Mouse (Mus musculus): ENCODE data around the gene Dusp1. TPM values are rescaled to one million over a fixed set of nuclear protein-coding genes. Genes with fewer than 3 reads are reported as not detected.

Gene Dusp1
- total RNA-seq, 2 experiments from 2014 or later: 17.2 to 18.9 TPM

DNA sequence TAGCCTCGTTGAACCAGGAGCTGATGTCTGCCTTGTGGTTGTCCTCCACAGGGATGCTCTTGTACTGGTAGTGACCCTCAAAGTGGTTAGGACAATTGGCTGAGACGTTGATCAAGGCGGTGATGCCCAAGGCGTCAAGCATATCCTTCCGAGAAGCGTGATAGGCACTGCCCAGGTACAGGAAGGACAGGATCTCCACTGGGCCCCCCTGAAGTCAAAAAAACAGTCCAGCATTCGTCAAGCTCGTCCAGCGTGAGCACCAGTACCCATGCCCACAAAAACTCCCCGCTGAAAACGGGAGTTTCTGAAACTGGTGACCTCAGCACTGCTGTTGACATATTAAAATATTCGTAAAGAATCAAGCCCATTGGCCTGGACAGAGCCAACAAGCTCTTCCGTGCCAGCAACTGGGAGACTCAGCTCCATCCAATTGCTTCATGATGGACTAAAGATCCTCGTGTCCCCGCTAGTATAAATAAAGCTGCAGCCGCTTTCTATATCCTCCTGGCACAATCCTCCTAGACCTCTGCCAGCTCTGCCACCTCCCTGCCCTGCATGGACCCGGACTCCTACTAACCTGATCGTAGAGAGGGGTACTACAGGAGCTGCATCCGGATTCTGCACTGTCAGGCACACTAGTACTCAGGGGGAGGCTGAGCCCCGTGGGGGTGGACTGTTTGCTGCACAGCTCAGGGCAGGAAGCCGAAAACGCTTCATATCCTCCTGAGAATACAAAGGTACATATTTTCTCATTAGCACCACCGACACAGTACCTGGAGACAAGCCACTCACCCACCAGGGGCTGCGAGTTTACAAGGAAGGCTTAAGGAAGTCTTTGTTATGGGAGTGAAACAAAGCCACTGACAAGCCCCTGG lies 54.7 kb downstream of the Dusp1 start:
- peak; percentile 51 for DNase-seq
- intact Hi-C loops (cut with DNase I): loop anchor here (5.0 kb wide), 1 partner anchor 40 kb away; no protein-coding TSS in a partner anchor

DNA sequence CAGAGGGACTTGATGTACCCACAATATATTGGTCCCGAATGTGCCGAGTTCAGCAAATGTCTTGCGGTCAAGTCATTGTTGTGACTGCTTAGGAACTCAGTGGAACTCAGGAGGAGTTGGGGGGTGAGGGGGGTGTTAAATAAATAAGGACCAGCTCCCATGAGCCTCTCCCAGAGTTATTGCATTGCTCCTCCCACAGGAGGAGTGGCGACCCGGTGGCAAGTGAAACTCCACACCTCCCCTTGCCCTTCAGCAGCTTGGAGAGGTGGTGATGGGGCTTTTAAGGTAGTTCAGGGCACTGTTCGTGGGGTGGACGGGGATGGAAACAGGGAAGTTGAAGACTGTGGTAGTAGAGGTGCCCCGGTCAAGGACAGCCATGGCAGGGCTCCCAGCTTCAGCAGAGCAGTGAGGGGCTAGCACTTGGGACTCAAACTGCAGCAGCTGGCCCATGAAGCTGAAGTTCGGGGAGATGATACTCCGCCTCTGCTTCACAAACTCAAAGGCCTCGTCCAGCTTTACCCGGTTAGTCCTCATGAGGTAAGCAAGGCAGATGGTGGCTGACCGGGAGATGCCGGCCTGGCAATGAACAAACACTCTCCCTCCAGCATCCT lies 55.8 kb downstream of the Dusp1 start:
- intact Hi-C loops (cut with DNase I): loop anchor here (5.0 kb wide), 1 partner anchor 39 kb away; no protein-coding TSS in a partner anchor
- no peak for DNase-seq

DNA sequence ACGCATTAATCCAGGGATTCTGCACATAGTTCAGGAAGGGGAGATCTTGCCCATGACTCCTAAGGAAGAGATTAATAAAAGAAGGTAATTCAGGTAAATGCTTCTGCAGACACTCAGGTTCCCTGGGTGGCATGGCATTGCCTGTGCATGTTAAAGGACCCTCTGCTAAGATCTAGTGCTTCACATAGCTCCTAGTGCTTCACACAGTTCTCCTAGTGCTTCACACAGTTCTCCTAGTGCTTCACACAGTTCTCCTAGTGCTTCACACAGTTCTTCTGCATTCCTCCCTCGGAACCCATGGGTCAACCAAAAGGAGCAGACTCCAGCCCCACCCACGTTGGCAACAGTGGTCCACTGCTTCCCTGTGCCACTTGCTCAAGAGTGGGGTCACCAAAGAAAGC lies 56.7 kb downstream of the Dusp1 start:
- no peak for DNase-seq
- intact Hi-C loops (cut with DNase I): loop anchor here (5.0 kb wide), 1 partner anchor 38 kb away; no protein-coding TSS in a partner anchor

DNA sequence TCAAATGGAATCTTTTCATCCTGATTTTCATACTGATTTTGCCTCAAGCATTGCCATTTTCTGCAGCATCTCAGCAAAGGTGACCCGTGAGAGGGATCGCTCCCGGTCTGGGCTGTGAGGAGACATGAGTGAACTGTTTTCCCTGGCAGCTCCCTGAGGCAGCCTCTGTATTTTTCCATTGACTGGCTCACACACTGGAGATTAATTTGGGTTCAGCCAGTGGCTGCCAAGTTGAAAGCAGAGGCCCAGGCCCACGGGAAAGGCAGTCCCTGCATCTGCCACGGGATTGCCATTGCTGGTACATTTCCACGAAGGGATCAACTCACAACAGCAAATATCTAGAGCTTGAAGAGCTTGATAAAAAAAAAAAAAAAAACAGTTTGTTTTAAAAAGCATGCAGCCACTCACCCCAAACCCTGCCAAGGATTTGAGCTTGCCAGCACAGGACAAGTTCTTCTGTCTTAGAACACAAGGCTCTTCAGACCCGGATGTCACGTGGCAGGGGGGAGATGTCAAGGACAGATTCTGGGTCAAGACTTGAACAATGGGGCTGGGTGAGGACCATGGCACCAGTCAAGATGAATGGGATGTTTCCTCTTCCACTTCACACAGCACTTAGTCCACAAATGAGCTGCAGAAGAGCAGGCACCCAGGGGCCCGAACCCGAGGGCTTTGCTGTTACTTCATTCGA lies 57.8 kb downstream of the Dusp1 start:
- peak; percentile 54 for DNase-seq
- intact Hi-C loops (cut with DNase I): no loop called here

DNA sequence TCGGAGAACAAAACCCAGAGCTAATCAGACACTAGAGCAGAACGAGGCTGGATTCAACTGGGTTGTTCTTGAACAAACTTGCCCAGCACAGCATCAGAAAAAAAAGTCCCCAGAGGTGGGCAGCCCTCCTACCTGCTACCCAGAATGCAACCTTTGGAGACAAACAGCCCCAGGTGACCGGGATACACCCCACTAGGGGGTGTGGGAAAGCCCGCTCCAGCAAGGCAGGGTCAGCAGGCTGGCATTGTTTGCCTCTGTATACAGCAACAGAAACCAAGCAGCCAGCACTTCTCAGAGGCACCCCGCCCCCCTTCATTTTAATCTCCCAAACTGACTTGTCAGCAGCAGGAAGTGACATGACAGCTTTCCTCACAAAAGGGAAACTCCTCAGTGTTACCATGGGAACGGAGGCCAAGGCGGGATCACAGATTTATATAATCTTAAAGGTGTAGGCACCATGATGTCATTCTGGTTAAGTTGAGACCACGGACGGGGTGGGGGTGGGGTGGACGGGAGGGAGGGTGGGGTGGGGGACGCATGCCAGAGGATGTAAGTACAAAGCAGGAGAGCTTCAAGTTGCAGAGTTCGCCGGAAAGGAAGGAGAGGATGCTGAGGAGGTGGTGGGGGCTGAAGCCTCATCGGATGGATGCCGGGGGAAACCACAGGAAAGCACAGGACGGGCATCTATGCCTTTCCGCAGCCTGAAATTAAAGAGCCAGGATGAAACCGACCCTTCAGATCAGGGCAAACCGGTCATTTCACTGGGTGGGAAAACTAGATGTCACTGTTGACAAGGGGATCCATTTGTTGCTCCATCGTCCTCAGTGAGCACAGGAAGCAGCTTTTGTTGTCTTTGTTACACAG lies 58.9 kb downstream of the Dusp1 start:
- intact Hi-C loops (cut with DNase I): no loop called here
- peak; percentile 74 for DNase-seq

DNA sequence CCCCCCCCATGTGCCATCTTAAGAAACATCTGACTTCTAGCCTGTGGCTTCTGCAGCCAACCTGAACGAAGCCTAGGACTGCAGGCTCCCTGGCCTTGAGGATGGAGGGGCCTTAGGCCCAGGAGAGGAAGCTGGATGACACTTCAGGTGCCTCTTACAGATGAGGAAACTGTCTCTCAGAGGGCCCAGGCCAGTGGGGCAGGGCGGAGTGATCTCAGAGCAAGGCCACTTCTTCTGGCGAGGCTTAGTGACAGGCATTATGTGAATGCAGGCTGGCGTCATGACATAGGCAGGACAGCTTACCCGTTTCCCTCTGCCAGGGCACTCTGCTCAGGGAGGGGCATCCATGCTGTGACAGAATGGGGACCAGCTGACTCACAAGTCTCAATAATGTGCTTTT lies 60.1 kb downstream of the Dusp1 start:
- DNase-seq: no peak
- intact Hi-C loops (cut with DNase I): no loop called here

DNA sequence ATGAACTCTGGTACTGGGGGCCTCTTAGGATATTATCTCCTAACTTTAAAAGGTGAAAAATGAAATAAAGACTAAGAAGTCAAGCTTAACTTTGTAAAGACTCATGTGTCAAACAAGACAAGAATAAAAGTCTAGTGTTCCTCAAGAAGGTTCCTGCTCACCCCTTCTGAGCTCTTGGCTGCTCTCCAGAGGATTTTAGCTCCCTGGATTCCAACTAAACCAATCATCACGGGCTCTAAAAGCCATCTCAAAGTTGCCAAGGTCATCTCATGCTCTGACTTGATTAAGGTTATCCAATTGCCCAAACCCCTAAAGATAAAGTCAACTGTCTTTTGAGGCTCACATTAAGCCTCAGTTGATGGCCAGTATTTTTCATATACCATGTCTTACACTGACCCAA lies 63.3 kb downstream of the Dusp1 start:
- no peak for DNase-seq
- intact Hi-C loops (cut with DNase I): no loop called here

DNA sequence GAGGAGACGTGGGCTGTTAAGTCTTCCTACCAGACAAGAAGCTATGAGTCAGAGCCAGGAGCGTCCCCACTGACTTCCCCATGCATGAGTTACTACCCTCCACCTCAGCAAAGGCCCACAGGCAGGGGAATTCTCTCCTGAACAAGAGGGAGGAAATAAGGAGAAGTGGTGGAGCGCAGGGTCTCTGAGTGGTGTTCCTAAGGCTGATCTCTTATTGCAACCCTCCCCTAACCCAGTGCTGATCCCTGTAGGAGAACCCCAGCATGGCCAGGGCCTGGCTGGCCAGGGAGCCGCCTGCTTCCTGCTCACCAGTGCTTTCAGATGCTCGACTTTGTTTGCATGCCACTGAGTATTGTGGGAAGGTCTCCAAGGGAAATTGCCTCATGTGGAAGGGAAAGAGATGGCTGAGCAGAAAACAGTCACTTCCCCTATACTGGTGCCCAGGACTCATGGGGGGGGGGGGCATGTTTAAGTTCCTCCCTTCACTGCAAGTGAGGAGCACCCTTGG lies 64.5 kb downstream of the Dusp1 start:
- intact Hi-C loops (cut with DNase I): no loop called here
- no peak for DNase-seq

DNA sequence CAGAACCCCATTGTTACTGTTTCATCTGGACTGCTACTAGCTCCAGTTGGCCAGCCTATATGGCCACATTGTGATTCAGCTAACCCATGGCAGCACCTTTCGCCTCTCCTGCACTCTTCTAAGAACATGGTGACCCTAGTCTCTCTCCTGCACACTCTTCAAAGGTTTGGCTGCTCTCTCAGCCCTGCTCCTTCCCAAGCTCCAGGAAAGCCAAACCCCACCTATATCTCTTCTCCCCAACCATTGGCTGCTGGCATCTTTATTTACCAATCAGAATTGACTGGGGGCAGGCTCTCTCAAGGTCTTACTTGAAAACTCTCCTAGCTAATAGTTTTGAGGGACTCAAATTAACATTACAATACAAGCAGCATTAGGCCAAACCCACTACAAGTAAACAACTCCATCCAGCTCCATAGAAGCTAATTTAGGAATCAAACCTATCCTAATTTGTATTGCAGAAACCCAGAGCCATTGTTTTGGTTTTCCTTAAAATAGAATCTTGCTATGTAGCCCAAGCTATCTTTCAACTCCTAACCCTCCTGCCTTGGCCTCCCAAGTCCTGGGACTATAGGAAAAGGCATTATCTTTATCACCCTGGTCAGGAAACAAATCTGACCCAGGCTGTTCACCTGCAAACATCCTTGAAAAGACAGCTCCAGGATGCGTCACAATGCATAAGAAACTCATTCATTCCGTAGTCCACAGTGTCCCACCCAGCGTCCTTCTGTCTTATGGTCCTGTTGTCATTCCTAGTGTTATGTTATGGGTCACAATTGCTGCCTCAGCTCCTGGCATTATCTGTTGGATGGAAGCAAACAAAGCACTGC lies 67.1 kb downstream of the Dusp1 start:
- DNase-seq: no peak
- intact Hi-C loops (cut with DNase I): no loop called here

DNA sequence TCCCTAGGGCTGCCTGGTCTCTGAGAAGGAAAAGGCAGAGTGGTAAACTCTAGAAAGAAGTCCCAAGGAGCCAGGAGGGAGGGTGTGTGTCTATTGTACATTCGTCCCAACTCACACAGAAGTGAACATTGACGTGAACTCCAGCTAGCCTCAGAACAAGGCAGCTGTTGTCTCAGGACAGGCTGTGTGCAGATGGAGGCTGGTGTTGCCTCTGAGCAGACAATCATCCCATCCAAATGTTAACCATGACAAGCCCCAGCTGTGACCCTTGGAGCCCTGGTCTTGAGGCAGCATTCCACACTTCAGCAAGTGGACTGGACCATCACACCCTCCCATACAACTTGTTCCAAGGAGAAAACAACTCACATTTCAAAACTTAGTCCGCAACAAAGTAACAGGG lies 69.7 kb downstream of the Dusp1 start:
- no peak for DNase-seq
- intact Hi-C loops (cut with DNase I): no loop called here

DNA sequence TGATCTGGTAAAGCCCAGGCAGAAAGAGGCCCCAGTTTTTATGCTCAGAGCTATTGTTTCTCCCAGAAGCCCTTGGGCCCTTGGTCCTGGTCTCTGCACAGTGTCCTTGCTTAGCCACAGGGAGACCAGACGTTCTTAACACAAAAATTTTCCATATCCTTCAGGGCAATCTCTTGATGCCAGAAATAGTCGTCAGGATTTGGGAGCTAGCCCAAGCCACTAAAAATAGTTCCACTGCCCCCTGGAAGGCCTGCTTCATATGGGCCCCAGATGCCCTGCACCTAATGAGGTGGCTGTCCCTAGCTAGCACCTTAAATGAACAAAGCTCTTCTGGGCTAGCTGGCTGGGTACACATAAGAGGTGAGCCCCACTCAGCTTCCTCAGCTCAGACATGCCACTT lies 71.0 kb downstream of the Dusp1 start:
- no peak for DNase-seq
- intact Hi-C loops (cut with DNase I): no loop called here

DNA sequence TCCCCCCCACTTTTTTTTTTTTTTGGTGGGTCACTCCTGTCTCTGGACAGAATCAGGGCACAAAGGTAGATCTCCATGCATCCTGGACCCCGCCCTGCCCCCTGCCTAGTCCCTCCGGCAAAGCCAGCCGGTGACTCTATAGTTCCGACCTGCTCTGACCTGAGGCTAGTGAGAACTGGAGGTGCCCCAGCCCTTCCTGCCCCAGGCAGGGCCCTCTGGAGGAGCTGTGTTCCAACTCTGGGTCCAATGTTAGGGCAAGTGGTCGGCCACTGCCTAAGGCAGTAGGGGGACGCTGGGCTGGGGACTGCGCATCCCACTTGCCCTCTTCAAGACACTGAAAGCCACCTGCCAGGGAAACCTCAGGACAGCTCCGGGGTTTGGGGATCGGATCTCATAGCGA lies 71.9 kb downstream of the Dusp1 start:
- DNase-seq: no peak
- intact Hi-C loops (cut with DNase I): no loop called here

DNA sequence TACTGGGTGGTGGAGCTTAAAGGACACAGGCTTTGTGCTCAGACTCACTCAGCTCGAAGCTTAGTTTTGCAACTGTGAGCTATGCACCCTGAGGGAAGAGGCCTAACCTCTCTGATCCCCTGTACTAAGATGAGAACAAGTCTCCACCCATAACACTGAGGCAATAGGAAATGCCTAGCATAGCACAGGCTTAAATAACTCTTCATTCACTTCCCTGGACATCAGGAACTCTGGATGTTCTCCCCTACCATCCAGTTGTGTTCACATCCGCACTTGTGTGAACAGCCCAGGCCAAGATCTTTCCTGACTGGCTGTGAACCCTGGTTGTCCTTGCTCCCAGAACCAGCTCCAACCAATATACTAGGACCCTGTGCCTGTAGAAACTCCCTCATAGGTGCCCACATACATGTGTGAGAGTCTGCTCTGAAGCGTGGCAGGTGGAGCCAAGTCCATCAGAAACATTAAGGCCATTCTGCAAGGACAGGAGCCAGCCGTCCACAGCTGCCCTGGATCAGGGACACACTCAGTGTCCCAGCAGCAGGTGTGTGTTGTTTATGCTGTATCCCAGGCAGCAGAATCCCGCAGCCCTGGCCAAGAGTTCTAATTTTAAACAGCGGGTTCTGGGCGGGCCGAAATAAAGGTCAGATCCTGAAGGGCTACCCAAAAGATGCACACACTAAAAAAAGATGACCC lies 73.1 kb downstream of the Dusp1 start:
- intact Hi-C loops (cut with DNase I): no loop called here

DNA sequence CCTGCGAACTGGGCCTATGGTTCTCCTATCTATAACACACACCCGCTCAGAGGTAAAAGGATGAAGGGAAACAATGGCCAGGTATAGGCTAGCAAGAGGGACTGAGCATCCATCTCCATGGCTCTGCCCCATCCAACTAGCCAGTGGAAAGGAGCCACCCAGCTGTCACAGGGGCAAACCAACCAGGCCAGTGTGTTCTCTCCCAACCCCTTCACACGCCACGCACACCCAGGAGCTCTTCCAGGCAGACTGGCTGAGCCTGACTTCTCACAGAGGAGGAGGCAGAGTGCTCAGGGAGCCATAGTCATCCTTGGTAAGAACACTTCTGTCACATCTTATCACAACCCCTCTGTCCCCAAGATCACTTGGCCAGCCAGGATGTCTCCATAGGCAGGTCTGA lies 74.0 kb downstream of the Dusp1 start:
- intact Hi-C loops (cut with DNase I): no loop called here
- no peak for DNase-seq

More for the DNA sequence above, 73.1 kb downstream of the Dusp1 start:
- no peak for DNase-seq

DNA sequence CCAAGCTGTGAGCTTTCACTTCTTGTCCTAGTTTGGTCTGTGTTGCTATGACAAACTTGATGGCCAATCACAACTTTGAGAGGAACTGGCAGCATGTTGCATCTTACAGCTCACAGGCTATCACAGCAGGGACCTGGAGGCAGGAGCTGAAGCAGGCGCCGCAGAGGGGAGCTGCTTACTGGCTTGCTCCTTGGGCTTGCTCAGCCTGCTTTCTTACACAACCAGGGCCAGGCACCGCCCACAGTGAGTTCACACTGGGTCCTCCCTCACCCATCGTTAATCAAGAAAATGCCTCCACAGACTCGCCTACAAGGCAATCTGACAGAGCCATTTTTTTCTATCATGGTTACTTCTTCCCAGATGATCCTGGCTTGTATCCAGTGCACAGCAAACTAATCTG lies 74.7 kb downstream of the Dusp1 start:
- DNase-seq: no peak
- intact Hi-C loops (cut with DNase I): no loop called here

DNA sequence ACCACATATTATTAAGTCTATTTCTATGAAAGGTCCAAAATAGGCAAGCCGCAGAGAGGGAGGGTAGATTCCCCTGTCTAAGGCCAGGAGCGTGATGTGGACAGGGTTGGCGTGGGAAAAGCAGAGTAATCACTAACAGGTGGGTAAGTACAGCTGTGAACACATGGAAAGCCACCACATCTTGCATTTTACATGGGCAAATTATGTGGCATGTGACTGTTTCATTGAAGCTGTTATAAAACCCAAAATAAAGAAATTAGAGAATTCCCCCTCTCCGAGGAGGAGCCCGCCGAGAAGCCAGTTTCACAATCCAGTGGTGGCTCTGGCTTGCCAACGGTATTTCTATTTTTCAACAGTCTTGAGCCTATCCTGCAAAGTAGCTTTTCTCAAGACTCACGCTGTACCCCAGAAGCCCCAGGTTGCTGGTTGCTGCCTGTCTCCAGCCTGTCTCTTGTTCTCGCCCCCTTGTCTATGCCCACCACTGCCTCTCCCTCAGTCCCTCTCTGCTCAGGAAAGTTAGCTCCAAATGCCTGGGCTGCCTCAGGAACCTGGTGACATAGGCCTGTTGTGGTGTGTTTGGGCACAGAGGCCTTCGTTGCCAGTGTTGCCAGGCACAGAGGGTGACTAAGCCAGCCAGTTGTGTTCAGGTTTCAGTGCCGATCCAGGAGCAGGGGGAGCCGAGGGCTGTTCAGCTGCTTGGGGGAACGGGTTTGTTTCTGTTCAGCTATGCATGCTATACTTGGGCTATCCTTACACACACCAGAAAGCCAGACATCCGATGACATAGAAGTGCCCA lies 77.1 kb downstream of the Dusp1 start:
- intact Hi-C loops (cut with DNase I): no loop called here
- no peak for DNase-seq

DNA sequence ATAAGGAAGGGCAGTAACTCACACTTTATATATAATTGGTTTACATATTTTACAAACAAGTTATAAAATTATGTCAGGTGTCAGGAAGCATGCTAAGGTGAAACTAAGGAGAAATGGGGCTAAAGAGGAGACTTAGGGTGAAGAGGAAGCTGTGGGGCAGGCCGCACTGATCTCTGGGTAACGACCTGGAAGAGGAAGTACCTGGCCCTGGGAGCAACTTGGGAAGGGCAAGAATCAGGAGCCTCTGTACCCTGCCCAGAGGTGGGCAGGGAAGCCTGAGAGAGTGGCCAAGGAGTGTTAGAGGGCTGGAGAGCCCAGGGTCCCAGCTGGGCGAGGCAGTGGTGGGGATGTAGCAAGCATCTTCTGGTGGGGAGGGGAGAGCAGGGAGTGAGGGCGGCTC lies 81.0 kb downstream of the Dusp1 start:
- DNase-seq: no peak
- intact Hi-C loops (cut with DNase I): no loop called here

DNA sequence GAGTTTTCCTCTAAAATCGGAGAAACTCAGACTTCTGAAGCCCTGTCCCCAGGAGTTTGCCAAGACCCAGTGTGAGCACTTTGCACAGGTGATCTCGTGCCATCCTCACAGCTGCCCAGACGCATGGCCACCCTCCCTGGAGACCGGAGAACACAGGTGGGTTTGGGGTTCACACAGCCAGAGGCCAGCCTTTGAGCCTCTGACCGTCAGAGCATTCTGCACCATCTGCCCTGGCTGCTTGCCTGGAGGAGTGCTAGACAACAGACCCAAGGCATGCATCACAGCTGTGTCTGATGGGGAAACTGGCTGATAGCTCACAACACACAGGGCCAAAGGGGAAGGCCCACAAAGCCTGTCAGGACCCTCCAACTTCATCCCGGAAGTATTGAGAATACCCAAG lies 82.3 kb downstream of the Dusp1 start:
- peak; percentile 85 for DNase-seq

More for the DNA sequence above, 82.3 kb downstream of the Dusp1 start:
- intact Hi-C loops (cut with DNase I): no loop called here

Measured in left cerebral cortex, postnatal 4 days (tissue).